Mouse (Mus musculus) limb, embryonic 11.5 days (tissue): ENCODE measurements around the gene Dscaml1. TPM values are rescaled to one million over a fixed set of nuclear protein-coding genes. Genes with fewer than 3 reads are reported as not detected.
"Not testable (repeated sequence)": the region's sequence is repeated elsewhere in the genome, so short reads cannot be mapped to it uniquely, and the experiment has no call there.

ENCODE experiments used
- ATAC-seq: fragments of 200-750 bp; cut with Nextera tagmentation; 2 replicates; pipeline ENCODE4 v1.8.0; 2017; ENCODE audit warnings: low read depth; ENCODE audit not compliant: insufficient number of reproducible peaks, low FRiP score, low TSS enrichment
- DNase-seq: peaks from one replicate; pipeline ENCODE4 v3.0.0-alpha.2; 2015; ENCODE audit warnings: low spot score
- H3K27ac ChIP-seq: fragments of 300-500 bp; sonication (generic); replicated peaks from 2 replicates; pipeline ENCODE4 v1.5.1; 2014; ENCODE audit warnings: low read depth, mild to moderate bottlenecking, low read length
- H3K27me3 ChIP-seq: fragments of 300-500 bp; sonication (generic); 2 replicates; pipeline ENCODE4 v1.6.1; 2014; ENCODE audit warnings: mild to moderate bottlenecking, low read length, mixed read lengths; ENCODE audit not compliant: control insufficient read depth, insufficient read depth
- H3K36me3 ChIP-seq: fragments of 300-500 bp; sonication (generic); 2 replicates; pipeline ENCODE4 v1.6.1; 2014; ENCODE audit warnings: mild to moderate bottlenecking, low read length, moderate library complexity, mixed read lengths; ENCODE audit not compliant: control insufficient read depth, insufficient read depth
- H3K4me1 ChIP-seq: fragments of 300-500 bp; sonication (generic); 2 replicates; pipeline ENCODE4 v1.6.1; 2014; ENCODE audit warnings: low read length, mixed read lengths; ENCODE audit not compliant: control insufficient read depth, insufficient read depth
- H3K4me2 ChIP-seq: fragments of 300-500 bp; sonication (generic); 2 replicates; pipeline ENCODE4 v1.6.1; 2014; ENCODE audit warnings: low read depth, mild to moderate bottlenecking, moderate library complexity; ENCODE audit not compliant: severe bottlenecking
- H3K4me3 ChIP-seq: fragments of 300-500 bp; sonication (generic); 2 replicates; pipeline ENCODE4 v1.5.1; 2014; ENCODE audit warnings: low read depth, low read length
- H3K9ac ChIP-seq: fragments of 300-500 bp; sonication (generic); 2 replicates; pipeline ENCODE4 v1.6.1; 2014; ENCODE audit warnings: mild to moderate bottlenecking, low read length
- H3K9me3 ChIP-seq: fragments of 300-500 bp; sonication (generic); 2 replicates; pipeline ENCODE4 v1.6.1; 2016; ENCODE audit warnings: low read length; ENCODE audit not compliant: control insufficient read depth
- WGBS: fragments of 180-500 bp; shearing (Covaris S2); extraction: QIAGEN DNeasy Blood & Tissue Kit; methylation state at CpG from one replicate; pipeline ENCODE4 v1.1.7; 2014; 5-methylcytosine and 5-hydroxymethylcytosine counted together
- polyA plus RNA-seq: library from polyadenylated mRNA; unstranded; fragments of >200 nt; fragmentation: Nextera tagmentation; extraction: Ambion mirVana; gene quantifications from 2 replicates; pipeline ENCODE4 v1.2.1, GENCODE M21; 2014

The Dscaml1 gene
- polyA plus RNA-seq, 1 experiment from 2014 or later, result 0.11 TPM

- Histone ChIP-seq H3K27me3 (no peaks in the 10 kb centered on the region), H3K9ac (no peak overlapping the region), H3K27ac (no peak overlapping the region), H3K4me2 (no peak overlapping the region), H3K4me1 (no peaks in the 10 kb centered on the region), H3K9me3 (no peaks in the 10 kb centered on the region), H3K4me3 (no peak overlapping the region), H3K36me3 (peaks cover 6% of the 10 kb centered on the region)
- DNase-seq (no peak), ATAC-seq (no peak)
- WGBS, result 87% methylated on average over 5 of the region's 5 CpGs
Measured at GRCm38 (mm10) chr9:45769596-45769995, 343.2 kb downstream of the Dscaml1 start.

- no peak overlapping the region for H3K9ac ChIP-seq
- H3K4me3 ChIP-seq, result no peak overlapping the region
- H3K4me2 ChIP-seq, result no peak overlapping the region
- peaks cover 9% of the 10 kb centered on the region for H3K36me3 ChIP-seq
- ATAC-seq (no peak), DNase-seq (no peak)
- WGBS, result 80% methylated on average over 6 of the region's 6 CpGs
- H3K27ac ChIP-seq, result no peak overlapping the region
- no peaks in the 10 kb centered on the region for H3K4me1 ChIP-seq
- H3K27me3 ChIP-seq, result no peaks in the 10 kb centered on the region
- no peaks in the 10 kb centered on the region for H3K9me3 ChIP-seq
Measured at GRCm38 (mm10) chr9:45774088-45774487, 347.7 kb downstream of the Dscaml1 start.

GRCm38 (mm10) chr9:45776176-45776575 lies 349.7 kb downstream of the Dscaml1 start:
- ATAC-seq, H3K9ac ChIP-seq, H3K4me1 ChIP-seq, H3K36me3 ChIP-seq, H3K4me2 ChIP-seq, H3K27me3 ChIP-seq, H3K9me3 ChIP-seq, H3K27ac ChIP-seq, H3K4me3 ChIP-seq, DNase-seq: not testable (repeated sequence)
- 85% methylated on average over 3 of the region's 3 CpGs for WGBS

GRCm38 (mm10) chr9:45779201-45779600 lies 352.8 kb downstream of the Dscaml1 start:
- 79% methylated on average over 6 of the region's 6 CpGs for WGBS
- Histone ChIP-seq H3K27ac (no peak overlapping the region), H3K4me1 (no peaks in the 10 kb centered on the region), H3K9ac (no peak overlapping the region), H3K36me3 (peaks cover 7% of the 10 kb centered on the region; the same call in 1 of the 2 replicates), H3K27me3 (no peaks in the 10 kb centered on the region), H3K4me3 (no peak overlapping the region), H3K4me2 (no peak overlapping the region), H3K9me3 (no peaks in the 10 kb centered on the region)
- ATAC-seq (no peak), DNase-seq (no peak)

- ATAC-seq (no peak), DNase-seq (no peak)
- H3K4me3 ChIP-seq, result no peak overlapping the region
- no peaks in the 10 kb centered on the region for H3K27me3 ChIP-seq
- H3K4me1 ChIP-seq, result no peaks in the 10 kb centered on the region
- H3K27ac ChIP-seq, result no peak overlapping the region
- no peaks in the 10 kb centered on the region for H3K9me3 ChIP-seq
- 84% methylated on average over 12 of the region's 12 CpGs for WGBS
- peaks cover 6% of the 10 kb centered on the region; the same call in 1 of the 2 replicates for H3K36me3 ChIP-seq
- no peak overlapping the region for H3K4me2 ChIP-seq
- H3K9ac ChIP-seq, result no peak overlapping the region
Measured at GRCm38 (mm10) chr9:45783249-45784069, 357.0 kb downstream of the Dscaml1 start.

GRCm38 (mm10) chr9:45787071-45787470 lies 360.6 kb downstream of the Dscaml1 start:
- WGBS, result 92% methylated on average over 8 of the region's 8 CpGs
- H3K9me3 ChIP-seq, result no peaks in the 10 kb centered on the region
- DNase-seq (no peak), ATAC-seq (no peak)
- no peaks in the 10 kb centered on the region for H3K4me1 ChIP-seq
- H3K9ac ChIP-seq, result no peak overlapping the region
- H3K4me3 ChIP-seq, result no peak overlapping the region
- no peak overlapping the region for H3K27ac ChIP-seq
- H3K36me3 ChIP-seq, result peaks cover 3% of the 10 kb centered on the region
- H3K4me2 ChIP-seq, result no peak overlapping the region
- H3K27me3 ChIP-seq, result no peaks in the 10 kb centered on the region

GRCm38 (mm10) chr9:45787547-45787946 lies 361.1 kb downstream of the Dscaml1 start:
- no peak for DNase-seq
- Histone ChIP-seq H3K36me3 (peaks cover 3% of the 10 kb centered on the region), H3K27ac (no peak overlapping the region), H3K9ac (no peak overlapping the region), H3K4me2 (no peak overlapping the region), H3K4me3 (no peak overlapping the region), H3K4me1 (no peaks in the 10 kb centered on the region), H3K9me3 (no peaks in the 10 kb centered on the region), H3K27me3 (no peaks in the 10 kb centered on the region)
- 95% methylated on average over 6 of the region's 6 CpGs for whole genome bisulfite sequencing
- no peak for ATAC-seq

GRCm38 (mm10) chr9:45788405-45788804 lies 362.0 kb downstream of the Dscaml1 start:
- 59% methylated on average over 5 of the region's 5 CpGs for WGBS
- Histone ChIP-seq H3K4me2 (no peak overlapping the region), H3K4me1 (no peaks in the 10 kb centered on the region), H3K27me3 (no peaks in the 10 kb centered on the region), H3K9ac (no peak overlapping the region), H3K27ac (no peak overlapping the region), H3K36me3 (peaks cover 3% of the 10 kb centered on the region), H3K9me3 (no peaks in the 10 kb centered on the region), H3K4me3 (no peak overlapping the region)
- DNase-seq (no peak), ATAC-seq (no peak)
